Mouse (Mus musculus): ENCODE results near the gene Rab31. TPM values are rescaled to one million over a fixed set of nuclear protein-coding genes. Genes with fewer than 3 reads are reported as not detected.

Rab31 gene
- total RNA-seq, 2 experiments from 2014 or later = 50.2 to 51.1 TPM

- peak; percentile 78 to 80 for DNase-seq (ENCODE audit: low spot score in 2 of 2)
These were observed 10.9 kb upstream of the Rab31 start for GRCm38 (mm10) chr17:65783182-65784161.

- peak; percentile 63 to 77 for DNase-seq (ENCODE audit: low spot score in 2 of 2)
These were observed 10.1 kb upstream of the Rab31 start, which contains the start of gene Ppp4r1 for GRCm38 (mm10) chr17:65782551-65783141. TSS of gene Ppp4r1 (plus strand) at chr17:65782573.

GRCm38 (mm10) chr17:65780970-65781369, 8.4 kb upstream of the Rab31 start:
- no peak for DNase-seq (ENCODE audit: low spot score in 2 of 2)

- no peak for DNase-seq (ENCODE audit: low spot score in 2 of 2)
These were observed 4.9 kb upstream of the Rab31 start for GRCm38 (mm10) chr17:65777461-65777860.

- no peak for DNase-seq (ENCODE audit: low spot score in 2 of 2)
These were observed 3.7 kb upstream of the Rab31 start for GRCm38 (mm10) chr17:65776228-65776627.

GRCm38 (mm10) chr17:65774439-65774838, 1.9 kb upstream of the Rab31 start:
- DNase-seq (ENCODE audit: low spot score in 2 of 2) = no peak

GRCm38 (mm10) chr17:65773617-65774016, 1.1 kb upstream of the Rab31 start:
- DNase-seq (ENCODE audit: low spot score in 2 of 2) = no peak

- no peak for DNase-seq (ENCODE audit: low spot score in 2 of 2)
These were observed 1.3 kb downstream of the Rab31 start for GRCm38 (mm10) chr17:65770982-65771915.

GRCm38 (mm10) chr17:65768486-65768885, 4.1 kb downstream of the Rab31 start:
- DNase-seq (ENCODE audit: low spot score in 2 of 2) = peak in 1 of 2 experiments; percentile 53

- DNase-seq (ENCODE audit: low spot score in 2 of 2) = no peak
These were observed 9.3 kb downstream of the Rab31 start for GRCm38 (mm10) chr17:65763221-65763620.

GRCm38 (mm10) chr17:65757150-65757549, 15.4 kb downstream of the Rab31 start:
- no peak for DNase-seq (ENCODE audit: low spot score in 2 of 2)

- DNase-seq (ENCODE audit: low spot score in 2 of 2) = no peak
These were observed 16.7 kb downstream of the Rab31 start for GRCm38 (mm10) chr17:65755857-65756256.

- DNase-seq (ENCODE audit: low spot score in 2 of 2) = no peak
These were observed 19.4 kb downstream of the Rab31 start for GRCm38 (mm10) chr17:65753130-65753529.

GRCm38 (mm10) chr17:65750301-65750700, 22.3 kb downstream of the Rab31 start:
- no peak for DNase-seq (ENCODE audit: low spot score in 2 of 2)

GRCm38 (mm10) chr17:65749803-65750202, 22.7 kb downstream of the Rab31 start:
- no peak for DNase-seq (ENCODE audit: low spot score in 2 of 2)

GRCm38 (mm10) chr17:65748997-65749396, 23.6 kb downstream of the Rab31 start:
- no peak for DNase-seq (ENCODE audit: low spot score in 2 of 2)

GRCm38 (mm10) chr17:65746314-65746713, 26.2 kb downstream of the Rab31 start:
- DNase-seq (ENCODE audit: low spot score in 2 of 2) = no peak

- DNase-seq (ENCODE audit: low spot score in 2 of 2) = no peak
These were observed 28.8 kb downstream of the Rab31 start for GRCm38 (mm10) chr17:65743664-65744330.

GRCm38 (mm10) chr17:65742969-65743368, 29.6 kb downstream of the Rab31 start:
- DNase-seq (ENCODE audit: low spot score in 2 of 2) = no peak

GRCm38 (mm10) chr17:65742245-65742905, 30.2 kb downstream of the Rab31 start:
- DNase-seq (ENCODE audit: low spot score in 2 of 2) = no peak

All from left cerebral cortex, adult 18-20 months (tissue).